Mouse (Mus musculus) embryonic fibroblast, embryonic 13.5 days (primary cell): ENCODE data around the gene Gabra1. TPM values are rescaled to one million over a fixed set of nuclear protein-coding genes. Genes with fewer than 3 reads are reported as not detected.

Experiments
- H3K27ac ChIP-seq: 2 replicates; pipeline ENCODE4 v1.5.1; 2012; ENCODE audit warnings: low read length, control low read depth, inconsistent platforms; ENCODE audit not compliant: insufficient read depth
- H3K4me1 ChIP-seq: 2 replicates; pipeline ENCODE4 v1.6.1; 2011; ENCODE audit warnings: low read length; ENCODE audit not compliant: control insufficient read depth, insufficient read depth
- H3K4me3 ChIP-seq: 2 replicates; pipeline ENCODE4 v1.5.1; 2011; ENCODE audit warnings: mild to moderate bottlenecking, control low read depth, low read length; ENCODE audit not compliant: insufficient read depth
- CTCF ChIP-seq: IDR thresholded peaks from 2 replicates; pipeline ENCODE4 v1.5.1; 2011; ENCODE audit warnings: mild to moderate bottlenecking, control low read depth, low read length, moderate library complexity, borderline replicate concordance; ENCODE audit not compliant: insufficient read depth
- POLR2A ChIP-seq: IDR thresholded peaks from 2 replicates; pipeline ENCODE4 v1.6.1; 2011; ENCODE audit warnings: low read depth, mild to moderate bottlenecking, control low read depth, low read length, moderate library complexity
- polyA plus RNA-seq: library from polyadenylated mRNA; stranded (reverse); fragments of >200 nt; gene quantifications from 2 replicates; pipeline ENCODE4 v1.2.4, GENCODE M21; 2011; ENCODE audit warnings: low read depth; ENCODE audit not compliant: missing spikeins, insufficient read length

The Gabra1 gene
- 0.30 and 1.1 TPM in 2 replicates for polyA plus RNA-seq

DNA sequence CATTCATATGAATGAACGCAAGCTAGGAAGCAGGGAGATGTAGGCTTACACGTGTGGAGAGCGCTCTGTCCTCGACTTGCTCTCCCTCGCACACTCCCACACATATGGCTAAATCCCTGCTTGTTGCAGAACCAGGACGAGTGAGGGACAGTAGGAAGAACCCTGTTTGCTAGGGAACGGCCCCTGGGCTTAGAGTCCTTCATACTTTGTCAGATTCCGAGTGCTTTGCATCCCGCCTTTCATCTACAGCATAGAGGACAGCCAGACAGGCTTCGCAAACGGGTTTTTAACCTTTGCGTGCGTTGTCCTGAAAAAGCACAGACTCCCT lies at the start of gene Gabra1:
Gabra1 (minus strand) TSS at position 106 of the 328 bp plus-strand sequence.
- Histone ChIP-seq H3K27ac (no peak within 1 kb of the TSS), H3K4me3 (peak within 1 kb of the TSS; percentile 40), H3K4me1 (no peaks in the 10 kb centered on the region)
- no peak for TF ChIP-seq POLR2A
- TF ChIP-seq CTCF: no peak

DNA sequence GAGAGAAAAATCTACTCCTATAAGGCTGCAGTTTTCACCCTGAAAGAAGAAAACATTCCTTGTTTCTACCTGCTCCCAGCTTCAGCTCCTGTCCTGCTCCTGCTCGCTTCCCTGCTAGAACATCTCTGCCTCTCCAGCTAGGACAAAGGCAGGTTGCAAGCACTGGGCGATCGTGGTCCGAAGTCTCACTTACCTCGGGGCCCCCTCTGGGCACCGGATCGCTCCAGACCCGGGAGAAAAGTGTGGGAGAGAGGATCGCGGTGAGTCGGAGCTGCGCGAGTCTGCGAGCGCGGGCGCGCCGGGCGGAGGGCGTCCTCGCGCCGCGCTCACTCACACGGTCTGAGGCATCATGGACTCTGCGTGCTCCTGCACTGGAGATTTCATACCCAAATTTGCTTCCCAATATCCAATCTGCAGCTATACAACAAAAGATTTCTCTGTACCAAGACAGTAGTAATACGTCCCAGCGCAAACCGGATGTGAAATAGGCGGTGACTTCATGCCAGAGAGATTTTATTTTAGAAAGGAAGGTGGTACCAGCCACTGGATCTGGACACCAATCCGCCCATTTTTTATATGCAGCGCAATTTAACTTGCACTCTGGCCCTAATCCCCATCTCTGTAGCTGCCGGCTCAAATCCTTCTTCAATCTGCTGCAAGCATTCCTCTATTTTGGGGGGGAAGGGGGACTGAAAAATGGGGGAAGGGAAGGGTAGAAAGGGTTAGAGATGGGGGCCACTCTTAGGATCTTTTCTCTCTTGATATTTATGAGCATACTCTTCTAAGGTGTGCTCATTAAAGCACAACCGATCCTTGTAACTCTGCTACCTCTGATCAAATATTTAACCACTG lies 531 bp downstream of the Gabra1 start:
- TF ChIP-seq CTCF: no peak
- TF ChIP-seq POLR2A: no peak
- H3K27ac ChIP-seq: no peak overlapping the region
- H3K4me3 ChIP-seq: peak overlapping the region; percentile 40
- no peaks in the 10 kb centered on the region for H3K4me1 ChIP-seq

- Histone ChIP-seq H3K4me1 (no peaks in the 10 kb centered on the region), H3K27ac (no peak overlapping the region), H3K4me3 (no peak overlapping the region; the same call in 1 of the 2 replicates)
- TF ChIP-seq POLR2A: no peak
- TF ChIP-seq CTCF: no peak
Observed at GRCm38 (mm10) chr11:42181426-42181825, 1.3 kb downstream of the Gabra1 start.

- no peak for TF ChIP-seq CTCF
- TF ChIP-seq POLR2A: no peak
- H3K27ac ChIP-seq: no peak overlapping the region
- no peak overlapping the region for H3K4me3 ChIP-seq
- H3K4me1 ChIP-seq: no peaks in the 10 kb centered on the region
Observed at GRCm38 (mm10) chr11:42179535-42179934, 3.2 kb downstream of the Gabra1 start.

DNA sequence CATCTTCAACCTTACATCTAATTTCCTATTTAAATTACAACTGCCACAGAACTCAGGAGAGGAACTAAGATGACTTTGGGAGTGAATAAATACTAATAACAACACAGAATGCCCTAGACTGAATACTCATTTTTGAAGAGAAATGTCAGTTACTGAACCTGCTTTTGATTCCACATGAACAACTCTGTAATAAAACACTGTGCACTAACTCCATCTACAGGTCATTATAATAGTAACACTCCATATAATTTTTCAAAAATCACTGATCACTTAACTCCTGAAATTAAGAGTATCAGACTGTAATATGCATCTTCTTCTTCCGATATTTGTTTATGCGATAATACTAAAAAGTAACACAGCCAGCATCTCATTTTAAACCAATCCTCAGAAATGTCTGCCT lies 4.4 kb downstream of the Gabra1 start:
- no peak overlapping the region for H3K4me3 ChIP-seq
- TF ChIP-seq POLR2A (no peak), CTCF (no peak)
- no peak overlapping the region for H3K27ac ChIP-seq
- no peaks in the 10 kb centered on the region for H3K4me1 ChIP-seq

DNA sequence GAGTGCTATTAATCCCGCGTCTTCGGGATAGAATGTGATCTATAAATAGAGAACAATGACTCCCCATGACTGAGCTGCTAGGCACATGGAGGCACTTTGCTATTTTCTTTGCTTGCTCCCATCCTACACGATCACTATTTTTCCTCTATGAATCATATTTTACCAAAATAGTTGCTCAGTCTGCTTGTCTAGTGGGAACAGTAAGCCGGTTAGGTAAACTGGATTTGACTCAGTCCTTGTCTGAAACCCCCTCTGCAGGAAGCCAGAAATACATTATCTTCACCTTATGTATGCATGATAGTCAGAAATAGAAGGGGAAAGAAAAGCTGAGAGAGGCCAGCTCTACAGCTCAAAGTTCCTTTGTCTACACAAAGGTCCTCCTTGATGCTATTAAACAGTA lies 31.3 kb downstream of the Gabra1 start:
- no peak overlapping the region for H3K4me3 ChIP-seq
- no peaks in the 10 kb centered on the region for H3K4me1 ChIP-seq
- no peak overlapping the region for H3K27ac ChIP-seq
- TF ChIP-seq POLR2A: no peak
- TF ChIP-seq CTCF: no peak

- Histone ChIP-seq H3K27ac (no peak overlapping the region), H3K4me3 (no peak overlapping the region), H3K4me1 (no peaks in the 10 kb centered on the region)
- TF ChIP-seq CTCF (no peak), POLR2A (no peak)
Observed at GRCm38 (mm10) chr11:42116931-42117330, 65.8 kb downstream of the Gabra1 start.

- Histone ChIP-seq H3K4me3 (no peak overlapping the region), H3K4me1 (no peaks in the 10 kb centered on the region), H3K27ac (no peak overlapping the region)
- no peak for TF ChIP-seq POLR2A
- no peak for TF ChIP-seq CTCF
Observed at GRCm38 (mm10) chr11:42110051-42110450, 72.7 kb downstream of the Gabra1 start.

DNA sequence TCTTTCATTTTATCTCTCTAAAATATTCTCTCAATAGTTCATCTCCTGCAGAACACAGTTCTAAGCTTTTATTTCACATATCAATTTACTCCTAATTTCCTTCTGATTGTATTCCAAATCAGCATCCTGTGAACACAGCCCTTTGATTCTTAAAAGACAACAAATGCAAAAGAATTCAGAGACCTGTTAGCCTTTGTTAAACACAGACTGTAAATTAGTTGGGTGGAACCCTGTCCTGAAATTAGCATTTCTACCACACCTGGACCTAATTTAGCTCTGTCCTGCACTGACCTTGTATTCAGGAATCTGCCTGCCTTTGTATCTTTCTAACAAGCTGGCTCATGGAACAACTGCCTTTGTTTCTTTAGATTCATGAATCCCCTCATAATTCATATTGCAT lies 73.1 kb downstream of the Gabra1 start:
- Histone ChIP-seq H3K27ac (no peak overlapping the region), H3K4me1 (no peaks in the 10 kb centered on the region), H3K4me3 (no peak overlapping the region)
- TF ChIP-seq CTCF: no peak
- no peak for TF ChIP-seq POLR2A

- Histone ChIP-seq H3K4me3 (no peak overlapping the region), H3K4me1 (no peaks in the 10 kb centered on the region), H3K27ac (no peak overlapping the region)
- TF ChIP-seq POLR2A: no peak
- TF ChIP-seq CTCF: no peak
Observed at GRCm38 (mm10) chr11:42095556-42095955, 87.2 kb downstream of the Gabra1 start.

Other genes with a start within 250 kb of the Gabra1 start
- gene Gabrg2, start 182.1 kb downstream of the Gabra1 start, polyA plus RNA-seq: not detected in 2 replicates
- gene Gabra6, start 138.1 kb upstream of the Gabra1 start, polyA plus RNA-seq: not detected in 2 replicates
- 0.84 and 1.3 TPM in 2 replicates for gene Gabrb2, start 236.8 kb upstream of the Gabra1 start, polyA plus RNA-seq